Mouse (Mus musculus): ENCODE measurements at regions not wholly inside any gene's neighbourhood (a gene's known extent, or its start where the extent isn't known, plus 50 kb on each side); places are given as distances from the start of the nearest gene placed in this dataset.

GRCm38 (mm10) chr10:120625474-120625873, 149.2 kb upstream of the Hmga2 start:
- no peak overlapping the region for H3K27ac ChIP-seq (ENCODE audit: insufficient read depth, low read depth, low read length, poor library complexity, severe bottlenecking)

GRCm38 (mm10) chr10:120624203-120624942, 148.1 kb upstream of the Hmga2 start:
- H3K36me3 ChIP-seq (ENCODE audit: control insufficient read depth, insufficient read depth, low read length, poor library complexity, severe bottlenecking) = no peaks in the 10 kb centered on the region
- no peak overlapping the region for H3K27ac ChIP-seq (ENCODE audit: insufficient read depth, low read depth, low read length, poor library complexity, severe bottlenecking)
- no peak for DNase-seq (ENCODE audit: low read depth, low spot score)
- H3K9me3 ChIP-seq (ENCODE audit: control insufficient read depth, insufficient read depth, low read depth, low read length) = no peaks in the 10 kb centered on the region
- in situ Hi-C loops (cut with MboI; ENCODE audit: low sequenced_read_pairs in 2 of 2, unreplicated experiment in 2 of 2) = no loop called here
- no peak overlapping the region for H3K9ac ChIP-seq (ENCODE audit: insufficient read depth, low read depth, low read length, poor library complexity, severe bottlenecking)
- no peaks in the 10 kb centered on the region for H3K4me1 ChIP-seq (ENCODE audit: control insufficient read depth in 2 of 2, insufficient read depth in 2 of 2, low read length in 2 of 2, poor library complexity in 1 of 2)
- TF ChIP-seq MAFK (IDR thresholded peaks at IDR 0.05; ENCODE audit: insufficient read depth, low read depth, low read length) = no peak
- no peak for TF ChIP-seq ZC3H11A (IDR thresholded peaks at IDR 0.05; ENCODE audit: borderline replicate concordance, low read depth, low read length)
- no peak for TF ChIP-seq HCFC1 (IDR thresholded peaks at IDR 0.05; ENCODE audit: borderline replicate concordance, insufficient read depth, low read length)
- TF ChIP-seq ZNF384 (IDR thresholded peaks at IDR 0.05; ENCODE audit: low read depth, low read length) = no peak
- TF ChIP-seq CHD2 (IDR thresholded peaks at IDR 0.05; ENCODE audit: low read depth, low read length) = no peak
- no peak overlapping the region for H3K4me3 ChIP-seq (ENCODE audit: insufficient read depth in 1 of 2, low read depth in 1 of 2, low read length in 2 of 2, poor library complexity in 1 of 2, severe bottlenecking in 1 of 2)

More at GRCm38 (mm10) chr10:120625474-120625873, 149.2 kb upstream of the Hmga2 start:
- in situ Hi-C loops (cut with MboI; ENCODE audit: low sequenced_read_pairs in 2 of 2, unreplicated experiment in 2 of 2) = no loop called here
- Histone ChIP-seq H3K4me1 (ENCODE audit: control insufficient read depth in 2 of 2, insufficient read depth in 2 of 2, low read length in 2 of 2, poor library complexity in 1 of 2) (no peaks in the 10 kb centered on the region), H3K9me3 (ENCODE audit: control insufficient read depth, insufficient read depth, low read depth, low read length) (no peaks in the 10 kb centered on the region), H3K9ac (ENCODE audit: insufficient read depth, low read depth, low read length, poor library complexity, severe bottlenecking) (no peak overlapping the region), H3K4me3 (ENCODE audit: insufficient read depth in 1 of 2, low read depth in 1 of 2, low read length in 2 of 2, poor library complexity in 1 of 2, severe bottlenecking in 1 of 2) (no peak overlapping the region), H3K36me3 (ENCODE audit: control insufficient read depth, insufficient read depth, low read length, poor library complexity, severe bottlenecking) (no peaks in the 10 kb centered on the region)
- TF ChIP-seq CHD2 (IDR thresholded peaks at IDR 0.05; ENCODE audit: low read depth, low read length) (no peak), ZNF384 (IDR thresholded peaks at IDR 0.05; ENCODE audit: low read depth, low read length) (no peak), MAFK (IDR thresholded peaks at IDR 0.05; ENCODE audit: insufficient read depth, low read depth, low read length) (no peak), ZC3H11A (IDR thresholded peaks at IDR 0.05; ENCODE audit: borderline replicate concordance, low read depth, low read length) (no peak), HCFC1 (IDR thresholded peaks at IDR 0.05; ENCODE audit: borderline replicate concordance, insufficient read depth, low read length) (no peak)
- no peak for DNase-seq (ENCODE audit: low read depth, low spot score)

GRCm38 (mm10) chr10:120616406-120617015, 140.2 kb upstream of the Hmga2 start:
- no peaks in the 10 kb centered on the region for H3K4me1 ChIP-seq (ENCODE audit: control insufficient read depth in 2 of 2, insufficient read depth in 2 of 2, low read length in 2 of 2, poor library complexity in 1 of 2)
- H3K9ac ChIP-seq (ENCODE audit: insufficient read depth, low read depth, low read length, poor library complexity, severe bottlenecking) = no peak overlapping the region
- DNase-seq (ENCODE audit: low read depth, low spot score) = no peak
- in situ Hi-C loops (cut with MboI; ENCODE audit: low sequenced_read_pairs in 2 of 2, unreplicated experiment in 2 of 2) = no loop called here
- H3K36me3 ChIP-seq (ENCODE audit: control insufficient read depth, insufficient read depth, low read length, poor library complexity, severe bottlenecking) = no peaks in the 10 kb centered on the region
- H3K4me3 ChIP-seq (ENCODE audit: insufficient read depth in 1 of 2, low read depth in 1 of 2, low read length in 2 of 2, poor library complexity in 1 of 2, severe bottlenecking in 1 of 2) = no peak overlapping the region
- no peaks in the 10 kb centered on the region for H3K9me3 ChIP-seq (ENCODE audit: control insufficient read depth, insufficient read depth, low read depth, low read length)
- H3K27ac ChIP-seq (ENCODE audit: insufficient read depth, low read depth, low read length, poor library complexity, severe bottlenecking) = no peak overlapping the region
- TF ChIP-seq ZC3H11A (IDR thresholded peaks at IDR 0.05; ENCODE audit: borderline replicate concordance, low read depth, low read length) = no peak
- no peak for TF ChIP-seq MAFK (IDR thresholded peaks at IDR 0.05; ENCODE audit: insufficient read depth, low read depth, low read length)

DNA sequence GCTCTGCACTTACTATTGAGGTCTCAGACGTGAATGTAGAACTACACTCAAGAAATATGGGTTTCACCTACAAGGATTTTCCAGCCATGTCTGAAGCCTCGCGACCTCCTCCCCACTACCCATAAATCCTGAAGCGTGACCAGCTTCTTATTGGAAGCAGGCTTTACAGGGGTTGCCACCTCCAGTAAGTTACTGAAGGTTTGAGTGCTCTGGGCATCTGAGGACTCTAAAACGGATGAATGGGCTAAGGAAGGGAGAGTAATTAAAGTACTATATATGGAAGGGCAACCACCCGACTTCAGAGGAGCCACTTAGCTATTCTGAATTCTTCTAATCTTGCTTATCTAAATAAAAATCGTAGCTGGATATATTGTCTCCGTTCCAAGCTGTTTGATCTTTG, 136.1 kb upstream of the Hmga2 start:
- TF ChIP-seq ZNF384 (IDR thresholded peaks at IDR 0.05; ENCODE audit: low read depth, low read length) = no peak
- no peak for TF ChIP-seq MAFK (IDR thresholded peaks at IDR 0.05; ENCODE audit: insufficient read depth, low read depth, low read length)
- TF ChIP-seq CHD2 (IDR thresholded peaks at IDR 0.05; ENCODE audit: low read depth, low read length) = no peak
- no peak for TF ChIP-seq ZC3H11A (IDR thresholded peaks at IDR 0.05; ENCODE audit: borderline replicate concordance, low read depth, low read length)
- no peak for TF ChIP-seq HCFC1 (IDR thresholded peaks at IDR 0.05; ENCODE audit: borderline replicate concordance, insufficient read depth, low read length)
- Histone ChIP-seq H3K36me3 (ENCODE audit: control insufficient read depth, insufficient read depth, low read length, poor library complexity, severe bottlenecking) (no peaks in the 10 kb centered on the region), H3K9me3 (ENCODE audit: control insufficient read depth, insufficient read depth, low read depth, low read length) (no peaks in the 10 kb centered on the region), H3K4me3 (ENCODE audit: insufficient read depth in 1 of 2, low read depth in 1 of 2, low read length in 2 of 2, poor library complexity in 1 of 2, severe bottlenecking in 1 of 2) (no peak overlapping the region), H3K9ac (ENCODE audit: insufficient read depth, low read depth, low read length, poor library complexity, severe bottlenecking) (no peak overlapping the region), H3K27ac (ENCODE audit: insufficient read depth, low read depth, low read length, poor library complexity, severe bottlenecking) (no peak overlapping the region), H3K4me1 (ENCODE audit: control insufficient read depth in 2 of 2, insufficient read depth in 2 of 2, low read length in 2 of 2, poor library complexity in 1 of 2) (peaks cover 0 to 10% of the 10 kb centered on the region in 2 experiments; a peak in 2 of 4 replicates)
- DNase-seq (ENCODE audit: low read depth, low spot score) = no peak
- in situ Hi-C loops (cut with MboI; ENCODE audit: low sequenced_read_pairs in 2 of 2, unreplicated experiment in 2 of 2) = no loop called here

Measured in ES-E14 (cell line).